Mouse (Mus musculus) liver, embryonic 16.5 days (tissue): ENCODE data around the gene Ccl8. TPM values are rescaled to one million over a fixed set of nuclear protein-coding genes. Genes with fewer than 3 reads are reported as not detected.

Experiments used
- ATAC-seq: fragments of 200-750 bp; cut with Nextera tagmentation; 2 replicates; pipeline ENCODE4 v1.8.0; 2017; ENCODE audit warnings: low read depth, mild to moderate bottlenecking, moderate number of reproducible peaks, moderate library complexity
- H3K27ac ChIP-seq: fragments of 300-500 bp; sonication (generic); 2 replicates; pipeline ENCODE4 v1.5.1; 2014; ENCODE audit warnings: mild to moderate bottlenecking, low read length
- H3K27me3 ChIP-seq: fragments of 300-500 bp; sonication (generic); 2 replicates; pipeline ENCODE4 v1.6.1; 2014; ENCODE audit warnings: low read depth, low read length, mixed read lengths; ENCODE audit not compliant: control insufficient read depth, insufficient read depth
- H3K36me3 ChIP-seq: fragments of 300-500 bp; sonication (generic); 2 replicates; pipeline ENCODE4 v1.6.1; 2014; ENCODE audit warnings: mild to moderate bottlenecking; ENCODE audit not compliant: control insufficient read depth, insufficient read depth
- H3K4me1 ChIP-seq: fragments of 300-500 bp; sonication (generic); 2 replicates; pipeline ENCODE4 v1.6.1; 2014; ENCODE audit warnings: low read depth, low read length, mixed read lengths; ENCODE audit not compliant: control insufficient read depth
- H3K4me2 ChIP-seq: fragments of 300-500 bp; sonication (generic); 2 replicates; pipeline ENCODE4 v1.6.1; 2014; ENCODE audit warnings: low read depth, low read length, mixed read lengths
- H3K4me3 ChIP-seq: fragments of 300-500 bp; sonication (generic); 2 replicates; pipeline ENCODE4 v1.5.1; 2014; ENCODE audit warnings: low read depth, mild to moderate bottlenecking, low read length
- H3K9ac ChIP-seq: fragments of 300-500 bp; sonication (generic); 2 replicates; pipeline ENCODE4 v1.6.1; 2014; ENCODE audit warnings: low read depth, low read length
- H3K9me3 ChIP-seq: fragments of 300-500 bp; sonication (generic); replicated peaks from 2 replicates; pipeline ENCODE4 v1.6.1; 2016; ENCODE audit warnings: low read length; ENCODE audit not compliant: control insufficient read depth
- WGBS: fragments of 180-500 bp; shearing (Covaris S2); extraction: QIAGEN DNeasy Blood & Tissue Kit; methylation state at CpG from one replicate; pipeline ENCODE4 v1.1.7; 2014; ENCODE audit not compliant: insufficient replicate concordance; 5-methylcytosine and 5-hydroxymethylcytosine counted together
- polyA plus RNA-seq: library from polyadenylated mRNA; unstranded; fragments of >200 nt; fragmentation: Nextera tagmentation; extraction: Ambion mirVana; gene quantifications from 2 replicates; pipeline ENCODE4 v1.2.1, GENCODE M21; 2015

The Ccl8 gene
- polyA plus RNA-seq = not detected in 2 replicates

DNA sequence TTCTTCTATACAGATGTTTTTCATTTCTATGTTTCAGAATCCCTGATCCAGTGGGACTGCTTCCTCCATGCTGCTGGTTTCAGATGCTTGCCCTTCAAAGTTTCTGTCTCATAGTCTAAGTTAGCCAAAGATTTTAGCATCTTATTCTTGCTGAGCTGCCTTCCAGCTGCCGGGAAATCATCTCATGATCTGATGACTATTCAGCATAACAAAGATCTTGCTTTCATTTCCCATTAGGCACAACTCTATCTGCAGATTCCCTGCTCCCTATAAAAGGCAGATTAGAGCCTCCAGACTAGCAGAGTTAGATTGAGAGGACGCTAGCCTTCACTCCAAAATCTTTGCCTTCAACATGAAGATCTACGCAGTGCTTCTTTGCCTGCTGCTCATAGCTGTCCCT lies at the start of gene Ccl8:
TSS of gene Ccl8 (plus strand) at position 301 of the 400 bp plus-strand sequence.
- Histone ChIP-seq H3K9ac (no peak within 1 kb of the TSS), H3K4me2 (no peak within 1 kb of the TSS), H3K36me3 (no peaks in the 10 kb centered on the region), H3K27ac (no peak within 1 kb of the TSS), H3K9me3 (no peaks in the 10 kb centered on the region), H3K4me3 (no peak within 1 kb of the TSS), H3K27me3 (no peaks in the 10 kb centered on the region), H3K4me1 (no peaks in the 10 kb centered on the region)
- no peak for ATAC-seq
- WGBS = 61% methylated on average over 3 of the region's 3 CpGs

DNA sequence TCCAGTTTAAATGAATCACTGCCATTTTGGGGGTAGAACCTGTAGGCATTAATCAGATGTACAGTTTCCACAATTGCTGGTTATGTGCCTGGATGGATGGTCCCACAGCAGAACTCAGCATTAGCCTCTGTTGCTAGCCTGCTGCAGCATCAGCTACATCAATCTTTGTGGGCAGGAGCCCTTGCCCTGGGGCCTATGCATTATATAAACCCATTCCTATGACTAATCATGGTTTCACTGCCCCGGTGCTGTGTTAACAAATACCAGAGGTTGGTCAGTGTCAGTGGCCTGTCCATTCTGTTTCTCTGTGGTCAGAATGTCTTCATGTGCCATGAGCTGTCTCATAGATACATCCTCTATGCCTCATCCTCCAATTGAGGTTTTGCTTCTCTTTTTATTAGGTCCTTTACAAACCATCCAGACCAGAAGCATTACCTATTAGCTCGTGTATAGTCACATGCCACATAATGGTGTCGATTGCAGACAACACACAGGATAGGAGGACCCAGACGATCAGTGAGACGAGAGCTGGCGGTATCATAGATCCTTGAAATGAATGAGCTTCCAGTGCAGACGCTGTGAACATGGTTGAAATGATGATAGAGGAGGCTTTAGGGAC lies 47.9 kb upstream of the Ccl8 start:
- Histone ChIP-seq H3K4me3 (no peak overlapping the region), H3K27ac (no peak overlapping the region), H3K9ac (no peak overlapping the region), H3K4me1 (no peaks in the 10 kb centered on the region), H3K4me2 (no peak overlapping the region), H3K27me3 (no peaks in the 10 kb centered on the region), H3K9me3 (no peaks in the 10 kb centered on the region), H3K36me3 (no peaks in the 10 kb centered on the region)
- 59% methylated on average over 7 of the region's 7 CpGs for WGBS
- no peak for ATAC-seq

DNA sequence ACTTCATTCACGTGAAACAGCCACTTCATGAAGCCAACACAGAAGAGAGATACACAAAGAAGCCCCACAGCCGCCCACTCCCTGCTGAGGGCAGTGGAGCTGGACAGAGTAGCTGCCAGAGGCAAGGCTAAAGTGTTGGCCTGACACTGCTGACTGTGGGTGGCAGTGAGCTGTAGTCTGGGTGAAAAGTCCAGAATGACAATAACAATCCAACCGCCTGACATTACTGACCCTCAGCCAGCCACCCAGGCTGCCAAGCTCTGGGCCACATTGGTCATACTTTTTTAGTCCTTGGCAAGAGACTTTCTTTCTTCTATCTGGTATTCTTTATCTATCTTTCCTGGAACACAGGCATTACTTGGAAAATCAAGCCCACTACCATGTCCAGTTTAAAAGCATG lies 43.9 kb upstream of the Ccl8 start:
- Histone ChIP-seq H3K27ac (no peak overlapping the region), H3K4me3 (no peak overlapping the region), H3K9me3 (no peaks in the 10 kb centered on the region), H3K9ac (no peak overlapping the region), H3K36me3 (no peaks in the 10 kb centered on the region), H3K4me1 (no peaks in the 10 kb centered on the region), H3K4me2 (no peak overlapping the region), H3K27me3 (no peaks in the 10 kb centered on the region)
- WGBS = 52% methylated on average over 3 of the region's 3 CpGs
- no peak for ATAC-seq

DNA sequence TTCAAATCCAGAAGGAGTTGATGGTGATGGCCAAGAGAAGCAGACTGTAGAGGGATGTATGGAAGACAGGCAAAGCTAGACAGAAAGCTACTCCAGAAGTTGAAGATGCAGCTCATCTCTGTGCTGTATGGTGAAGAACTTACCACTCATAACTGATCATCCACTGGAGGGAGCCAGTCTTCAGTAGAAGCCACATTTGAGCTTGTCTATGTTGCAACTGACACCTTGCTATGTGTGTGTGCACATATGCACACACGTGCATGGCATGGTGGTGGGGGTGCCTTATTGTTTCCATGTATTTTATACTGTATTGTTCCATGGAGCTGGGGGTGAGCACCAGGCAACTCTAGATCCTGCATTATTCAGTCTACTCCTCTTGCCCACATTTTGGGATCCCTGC lies 42.6 kb upstream of the Ccl8 start:
- H3K27me3 ChIP-seq = no peaks in the 10 kb centered on the region
- no peak overlapping the region for H3K9ac ChIP-seq
- 33% methylated on average over 1 of the region's 1 CpGs for WGBS
- H3K4me3 ChIP-seq = no peak overlapping the region
- H3K4me1 ChIP-seq = no peaks in the 10 kb centered on the region
- no peak overlapping the region for H3K27ac ChIP-seq
- no peak for ATAC-seq
- no peaks in the 10 kb centered on the region for H3K36me3 ChIP-seq
- no peak overlapping the region for H3K4me2 ChIP-seq
- H3K9me3 ChIP-seq = no peaks in the 10 kb centered on the region

GRCm38 (mm10) chr11:82072984-82073383 lies 42.0 kb upstream of the Ccl8 start:
- no peak for ATAC-seq
- no peaks in the 10 kb centered on the region for H3K27me3 ChIP-seq
- H3K27ac ChIP-seq = no peak overlapping the region
- no peak overlapping the region for H3K4me3 ChIP-seq
- no peaks in the 10 kb centered on the region for H3K4me1 ChIP-seq
- no peaks in the 10 kb centered on the region for H3K9me3 ChIP-seq
- H3K9ac ChIP-seq = no peak overlapping the region
- no peak overlapping the region for H3K4me2 ChIP-seq
- no peaks in the 10 kb centered on the region for H3K36me3 ChIP-seq
- WGBS = 37% methylated on average over 3 of the region's 3 CpGs

- Histone ChIP-seq H3K36me3 (no peaks in the 10 kb centered on the region), H3K9ac (no peak overlapping the region), H3K4me2 (no peak overlapping the region), H3K4me3 (no peak overlapping the region), H3K27ac (no peak overlapping the region), H3K9me3 (no peaks in the 10 kb centered on the region), H3K27me3 (no peaks in the 10 kb centered on the region), H3K4me1 (no peaks in the 10 kb centered on the region)
- WGBS = 53% methylated on average over 3 of the region's 3 CpGs
- no peak for ATAC-seq
Measured at GRCm38 (mm10) chr11:82073686-82074085, 41.3 kb upstream of the Ccl8 start.

DNA sequence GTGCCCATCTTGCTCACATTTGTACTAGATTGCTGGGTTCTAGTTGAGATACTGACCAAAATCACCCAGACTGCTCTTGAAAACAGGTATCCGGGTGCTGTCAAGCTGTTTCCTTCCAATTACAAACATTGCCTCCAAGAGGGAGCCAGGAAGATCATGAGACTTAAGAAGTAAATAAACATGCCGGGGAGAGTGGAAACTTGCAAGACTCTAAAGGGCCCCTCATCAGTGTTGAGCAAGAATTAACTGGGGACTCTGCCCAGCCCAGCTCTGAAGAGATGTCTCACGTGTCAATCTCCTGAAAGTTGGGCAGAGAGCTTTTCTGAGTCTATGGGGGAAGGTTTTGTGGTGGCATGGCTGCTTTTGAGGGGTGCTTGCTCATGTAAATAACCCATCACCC lies 38.0 kb upstream of the Ccl8 start:
- Histone ChIP-seq H3K4me1 (no peaks in the 10 kb centered on the region), H3K4me2 (no peak overlapping the region), H3K9me3 (no peaks in the 10 kb centered on the region), H3K27ac (no peak overlapping the region), H3K4me3 (no peak overlapping the region), H3K36me3 (no peaks in the 10 kb centered on the region), H3K9ac (no peak overlapping the region), H3K27me3 (no peaks in the 10 kb centered on the region)
- ATAC-seq = no peak
- WGBS = 34% methylated on average over 3 of the region's 3 CpGs

DNA sequence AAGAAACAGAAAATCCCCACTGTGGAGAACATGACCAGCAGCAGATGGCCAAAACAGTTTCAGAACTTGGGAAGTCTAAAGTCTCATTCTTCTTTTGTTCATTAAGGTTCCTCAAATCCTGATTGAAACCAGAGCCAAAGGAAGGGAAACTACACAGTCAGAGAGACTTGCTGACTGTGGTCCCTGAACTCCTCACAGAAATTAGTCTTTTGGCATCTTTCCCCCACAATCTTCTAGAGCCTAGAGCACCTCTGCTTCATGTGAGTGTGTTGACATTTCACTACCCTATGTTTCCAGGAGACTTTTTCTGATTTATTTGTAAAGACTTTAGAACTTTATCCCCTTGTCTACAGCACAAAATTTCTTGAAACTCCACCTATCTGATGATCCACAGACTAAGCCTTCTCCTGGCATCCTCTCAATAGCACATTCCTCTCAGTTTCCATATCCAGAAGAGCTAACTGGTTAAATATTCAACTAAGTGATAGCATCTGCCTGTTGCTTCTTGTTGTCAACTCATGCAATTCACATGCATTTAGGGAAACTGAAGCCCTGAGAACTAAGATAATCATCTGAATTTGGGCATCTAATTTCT lies 36.8 kb upstream of the Ccl8 start:
- Histone ChIP-seq H3K4me3 (no peak overlapping the region), H3K4me2 (no peak overlapping the region), H3K9ac (no peak overlapping the region), H3K27me3 (no peaks in the 10 kb centered on the region), H3K9me3 (no peaks in the 10 kb centered on the region), H3K4me1 (no peaks in the 10 kb centered on the region), H3K36me3 (no peaks in the 10 kb centered on the region), H3K27ac (no peak overlapping the region)
- no peak for ATAC-seq

DNA sequence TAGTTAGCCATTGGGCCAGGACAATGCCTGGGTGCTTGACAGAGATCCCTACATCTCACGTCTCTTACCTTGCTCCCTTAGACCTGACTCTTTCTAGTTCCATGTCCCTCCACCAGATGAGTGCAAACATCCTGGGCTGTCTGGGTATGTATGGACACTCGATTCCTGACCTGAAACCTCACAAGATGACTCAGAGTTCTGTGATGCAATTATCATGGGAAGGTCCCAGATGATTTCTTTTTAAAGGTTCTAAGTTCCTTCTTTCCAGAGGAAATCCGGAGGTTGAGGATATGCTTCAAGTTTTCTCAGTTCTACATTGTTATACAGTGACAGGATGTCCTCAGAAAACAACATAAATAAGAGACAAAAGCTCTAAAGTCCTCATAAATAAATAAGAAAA lies 34.1 kb upstream of the Ccl8 start:
- Histone ChIP-seq H3K4me2 (no peak overlapping the region), H3K9me3 (no peaks in the 10 kb centered on the region), H3K4me3 (no peak overlapping the region), H3K27me3 (no peaks in the 10 kb centered on the region), H3K27ac (no peak overlapping the region), H3K36me3 (no peaks in the 10 kb centered on the region), H3K9ac (no peak overlapping the region), H3K4me1 (no peaks in the 10 kb centered on the region)
- no peak for ATAC-seq
- 33% methylated on average over 3 of the region's 3 CpGs for WGBS
